Mouse (Mus musculus): ENCODE results near the gene Tia1. TPM values are rescaled to one million over a fixed set of nuclear protein-coding genes. Genes with fewer than 3 reads are reported as not detected.
"Not testable (repeated sequence)": the region's sequence is repeated elsewhere in the genome, so short reads cannot be mapped to it uniquely, and the experiment has no call there.

Gene Tia1
- polyA plus RNA-seq, 1 experiment = 323 TPM

GRCm38 (mm10) chr6:86366853-86367249 lies 37.2 kb upstream of the Tia1 start:
- WGBS = 62% methylated on average over 2 of the region's 2 CpGs
- no peak overlapping the region for H3K27ac ChIP-seq (ENCODE audit: insufficient read depth, low read depth, low read length)
- 0 out of 2 replicates have a peak overlapping the region, but pooled peaks have one; percentile 80 for H3K4me3 ChIP-seq (ENCODE audit: insufficient read depth, low read depth, low read length)
- TF ChIP-seq POLR2A (IDR thresholded peaks at IDR 0.05; ENCODE audit: insufficient read depth, low read depth, low read length) (no peak), CTCF (IDR thresholded peaks at IDR 0.05; ENCODE audit: insufficient read depth, low read depth, low read length) (no peak)
- peaks cover 9% of the 10 kb centered on the region for H3K4me1 ChIP-seq (ENCODE audit: control insufficient read depth, insufficient read depth, low read length)

- no peak for TF ChIP-seq POLR2A (IDR thresholded peaks at IDR 0.05; ENCODE audit: insufficient read depth, low read depth, low read length)
- WGBS = 63% methylated on average over 5 of the region's 5 CpGs
Measured at GRCm38 (mm10) chr6:86368479-86368878, 35.5 kb upstream of the Tia1 start.

GRCm38 (mm10) chr6:86370093-86370713 lies 33.8 kb upstream of the Tia1 start:
- no peak overlapping the region for H3K4me3 ChIP-seq (ENCODE audit: insufficient read depth, low read depth, low read length)
- H3K27ac ChIP-seq (ENCODE audit: insufficient read depth, low read depth, low read length) = no peak overlapping the region
- peaks cover 6% of the 10 kb centered on the region for H3K4me1 ChIP-seq (ENCODE audit: control insufficient read depth, insufficient read depth, low read length)
- 49% methylated on average over 3 of the region's 3 CpGs for WGBS
- TF ChIP-seq CTCF (IDR thresholded peaks at IDR 0.05; ENCODE audit: insufficient read depth, low read depth, low read length) (no peak), POLR2A (IDR thresholded peaks at IDR 0.05; ENCODE audit: insufficient read depth, low read depth, low read length) (no peak)

More at GRCm38 (mm10) chr6:86368479-86368878, 35.5 kb upstream of the Tia1 start:
- peaks cover 9% of the 10 kb centered on the region for H3K4me1 ChIP-seq (ENCODE audit: control insufficient read depth, insufficient read depth, low read length)
- H3K27ac ChIP-seq (ENCODE audit: insufficient read depth, low read depth, low read length) = no peak overlapping the region
- H3K4me3 ChIP-seq (ENCODE audit: insufficient read depth, low read depth, low read length) = no peak overlapping the region

GRCm38 (mm10) chr6:86370764-86371339 lies 33.2 kb upstream of the Tia1 start, which contains the start of gene Snrpg:
TSS of gene Snrpg (plus strand) at chr6:86371304.
- peak within 1 kb of the TSS; percentile 70 for H3K27ac ChIP-seq (ENCODE audit: insufficient read depth, low read depth, low read length)
- H3K4me3 ChIP-seq (ENCODE audit: insufficient read depth, low read depth, low read length) = peak within 1 kb of the TSS; percentile 79
- H3K4me1 ChIP-seq (ENCODE audit: control insufficient read depth, insufficient read depth, low read length) = peaks cover 6% of the 10 kb centered on the region
- 8% methylated on average over 15 of the region's 15 CpGs for WGBS
- TF ChIP-seq CTCF (IDR thresholded peaks at IDR 0.05; ENCODE audit: insufficient read depth, low read depth, low read length) (no peak), POLR2A (IDR thresholded peaks at IDR 0.05; ENCODE audit: insufficient read depth, low read depth, low read length) (no peak)

GRCm38 (mm10) chr6:86371340-86371911 lies 32.6 kb upstream of the Tia1 start:
- TF ChIP-seq POLR2A (IDR thresholded peaks at IDR 0.05; ENCODE audit: insufficient read depth, low read depth, low read length) (peak; percentile 81), CTCF (IDR thresholded peaks at IDR 0.05; ENCODE audit: insufficient read depth, low read depth, low read length) (no peak)
- H3K27ac ChIP-seq (ENCODE audit: insufficient read depth, low read depth, low read length) = peak overlapping the region; percentile 70
- peak overlapping the region; percentile 79 for H3K4me3 ChIP-seq (ENCODE audit: insufficient read depth, low read depth, low read length)
- peaks cover 3% of the 10 kb centered on the region for H3K4me1 ChIP-seq (ENCODE audit: control insufficient read depth, insufficient read depth, low read length)
- under 1% methylated on average over 50 of the region's 50 CpGs for WGBS

GRCm38 (mm10) chr6:86371950-86372516 lies 32.0 kb upstream of the Tia1 start:
- Histone ChIP-seq H3K27ac (ENCODE audit: insufficient read depth, low read depth, low read length) (no peak overlapping the region), H3K4me1 (ENCODE audit: control insufficient read depth, insufficient read depth, low read length) (no peaks in the 10 kb centered on the region), H3K4me3 (ENCODE audit: insufficient read depth, low read depth, low read length) (peak overlapping the region; percentile 79)
- no peak for TF ChIP-seq CTCF (IDR thresholded peaks at IDR 0.05; ENCODE audit: insufficient read depth, low read depth, low read length)
- no peak for TF ChIP-seq POLR2A (IDR thresholded peaks at IDR 0.05; ENCODE audit: insufficient read depth, low read depth, low read length)
- 3% methylated on average over 12 of the region's 12 CpGs for WGBS

DNA sequence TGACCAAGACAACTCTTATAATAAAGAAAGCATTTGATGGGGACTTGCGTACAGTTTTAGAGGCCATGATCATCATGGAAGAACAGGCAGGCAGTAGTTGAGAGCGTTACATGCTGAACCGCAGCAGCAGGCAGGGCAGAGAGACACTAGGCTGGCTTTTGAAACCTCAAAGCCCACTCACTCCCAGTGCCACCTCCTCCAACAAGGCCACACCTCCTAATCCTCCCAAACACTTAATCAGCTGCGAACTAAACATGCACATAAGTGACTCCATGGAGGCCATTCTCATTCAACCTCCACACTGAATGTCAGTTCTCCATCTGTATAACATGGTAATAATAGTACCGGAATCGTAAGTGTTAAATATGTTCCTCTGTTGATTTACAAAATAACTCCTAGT lies 30.5 kb upstream of the Tia1 start:
- Histone ChIP-seq H3K4me3 (ENCODE audit: insufficient read depth, low read depth, low read length) (no peak overlapping the region), H3K27ac (ENCODE audit: insufficient read depth, low read depth, low read length) (no peak overlapping the region), H3K4me1 (ENCODE audit: control insufficient read depth, insufficient read depth, low read length) (no peaks in the 10 kb centered on the region)
- no peak for TF ChIP-seq CTCF (IDR thresholded peaks at IDR 0.05; ENCODE audit: insufficient read depth, low read depth, low read length)
- TF ChIP-seq POLR2A (IDR thresholded peaks at IDR 0.05; ENCODE audit: insufficient read depth, low read depth, low read length) = no peak
- WGBS = 78% methylated on average over 6 of the region's 6 CpGs

- no peak for TF ChIP-seq CTCF (IDR thresholded peaks at IDR 0.05; ENCODE audit: insufficient read depth, low read depth, low read length)
- TF ChIP-seq POLR2A (IDR thresholded peaks at IDR 0.05; ENCODE audit: insufficient read depth, low read depth, low read length) = no peak
- 50% methylated on average over 3 of the region's 3 CpGs for WGBS
- Histone ChIP-seq H3K27ac (ENCODE audit: insufficient read depth, low read depth, low read length) (no peak overlapping the region), H3K4me1 (ENCODE audit: control insufficient read depth, insufficient read depth, low read length) (no peaks in the 10 kb centered on the region), H3K4me3 (ENCODE audit: insufficient read depth, low read depth, low read length) (no peak overlapping the region)
Measured at GRCm38 (mm10) chr6:86378341-86378740, 25.7 kb upstream of the Tia1 start.

DNA sequence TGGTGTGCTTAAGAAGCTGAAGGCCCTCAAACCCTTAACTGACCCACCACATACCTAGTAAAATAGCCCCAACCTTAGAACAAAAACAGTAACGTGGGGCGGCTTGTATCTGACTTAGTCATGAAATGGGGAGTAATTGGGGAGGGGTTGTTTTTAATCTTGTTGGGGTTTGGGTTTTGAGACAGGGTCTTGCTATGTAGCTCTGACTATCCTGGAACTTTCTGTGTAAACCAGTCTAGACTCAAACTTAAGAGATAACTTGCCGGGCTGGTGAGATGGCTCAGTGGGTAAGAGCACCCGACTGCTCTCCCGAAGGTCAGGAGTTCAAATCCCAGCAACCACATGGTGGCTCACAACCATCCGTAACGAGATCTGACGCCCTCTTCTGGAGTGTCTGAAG lies 23.9 kb upstream of the Tia1 start:
- H3K4me3 ChIP-seq (ENCODE audit: insufficient read depth, low read depth, low read length); H3K4me1 ChIP-seq (ENCODE audit: control insufficient read depth, insufficient read depth, low read length); H3K27ac ChIP-seq (ENCODE audit: insufficient read depth, low read depth, low read length): not testable (repeated sequence)
- WGBS = 73% methylated on average over 8 of the region's 8 CpGs

Measured in olfactory bulb, adult 2 months (tissue).